Mouse (Mus musculus): ENCODE measurements around the gene Tnfrsf14. TPM values are rescaled to one million over a fixed set of nuclear protein-coding genes. Genes with fewer than 3 reads are reported as not detected.

Gene Tnfrsf14
- polyA plus RNA-seq, 1 experiment from 2014 or later, result 62.9 TPM

DNA sequence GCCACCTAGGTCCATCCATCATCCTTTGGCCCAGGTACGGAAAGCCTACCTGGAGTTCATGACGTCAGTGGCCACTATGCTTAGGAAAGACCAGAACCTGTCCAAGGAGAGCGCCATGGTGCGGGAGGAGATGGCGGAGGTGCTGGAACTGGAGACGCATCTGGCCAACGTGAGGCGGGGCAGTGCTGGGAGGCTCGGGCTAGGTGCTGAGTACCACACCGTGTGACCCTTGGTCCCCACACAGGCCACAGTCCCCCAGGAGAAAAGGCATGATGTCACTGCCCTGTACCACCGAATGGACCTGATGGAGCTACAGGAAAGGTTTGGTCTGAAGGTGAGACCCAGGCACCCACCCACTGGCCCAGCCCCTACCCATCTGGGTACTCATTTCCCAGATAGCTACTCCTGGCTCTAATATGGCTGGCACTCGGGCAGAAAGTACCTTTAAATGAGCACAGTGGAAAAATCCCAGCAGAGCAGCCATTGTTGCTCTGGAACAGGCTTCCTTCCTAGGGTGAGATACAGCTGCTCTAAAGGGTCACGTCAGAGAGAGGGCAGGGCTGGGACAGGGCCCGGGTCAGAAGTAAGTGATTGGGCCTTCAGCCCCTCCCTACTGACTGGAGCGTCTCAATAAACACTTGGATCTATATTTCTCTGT lies 40.6 kb downstream of the Tnfrsf14 start:
- peaks cover 5% of the 10 kb centered on the region for H3K4me1 ChIP-seq
- H3K36me3 ChIP-seq, result no peaks in the 10 kb centered on the region
- H3K4me3 ChIP-seq, result no peak overlapping the region
- no peak overlapping the region for H3K4me2 ChIP-seq
- 67% methylated on average over 15 of the region's 15 CpGs for WGBS (ENCODE audit: insufficient replicate concordance)
- H3K9ac ChIP-seq, result no peak overlapping the region
- no peaks in the 10 kb centered on the region for H3K9me3 ChIP-seq (replicated peaks)
- ATAC-seq, result no peak
- no peak overlapping the region for H3K27ac ChIP-seq
- H3K27me3 ChIP-seq (replicated peaks), result peaks cover 88% of the 10 kb centered on the region

GRCm38 (mm10) chr4:154886876-154887592 lies 41.3 kb downstream of the Tnfrsf14 start:
- Histone ChIP-seq H3K4me2 (no peak overlapping the region), H3K9me3 (replicated peaks) (no peaks in the 10 kb centered on the region), H3K4me1 (peaks cover 12% of the 10 kb centered on the region), H3K27ac (no peak overlapping the region), H3K9ac (peak overlapping the region; percentile 34; the same call in 1 of the 2 replicates), H3K4me3 (no peak overlapping the region), H3K36me3 (no peaks in the 10 kb centered on the region), H3K27me3 (replicated peaks) (peaks cover 84% of the 10 kb centered on the region)
- WGBS (ENCODE audit: insufficient replicate concordance), result 59% methylated on average over 13 of the region's 13 CpGs
- no peak for ATAC-seq

DNA sequence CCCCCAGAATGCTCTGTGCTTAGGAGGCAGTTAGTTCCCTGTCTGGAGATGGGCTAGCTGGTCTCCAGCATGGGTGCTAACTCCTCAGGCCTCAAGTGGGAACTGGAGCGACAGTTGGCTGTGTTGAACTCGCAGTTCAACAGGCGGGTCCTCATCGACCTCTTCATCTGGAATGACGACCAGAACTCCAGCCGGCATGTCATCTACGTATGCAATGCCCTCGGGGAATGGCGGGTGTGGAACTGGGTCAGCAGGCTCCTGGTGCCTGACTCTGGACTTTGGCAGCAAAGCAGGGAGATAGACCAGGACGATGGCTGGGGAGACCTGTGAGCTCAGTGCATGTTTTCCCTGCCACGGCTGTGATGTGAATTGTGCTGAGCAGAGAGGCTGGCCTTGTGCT lies 42.9 kb downstream of the Tnfrsf14 start:
- Histone ChIP-seq H3K9ac (no peak overlapping the region), H3K27ac (no peak overlapping the region), H3K9me3 (replicated peaks) (no peaks in the 10 kb centered on the region), H3K4me2 (no peak overlapping the region), H3K36me3 (no peaks in the 10 kb centered on the region), H3K4me1 (peaks cover 27% of the 10 kb centered on the region), H3K4me3 (no peak overlapping the region), H3K27me3 (replicated peaks) (peaks cover 68% of the 10 kb centered on the region)
- no peak for ATAC-seq
- 69% methylated on average over 11 of the region's 11 CpGs for WGBS (ENCODE audit: insufficient replicate concordance)

- WGBS (ENCODE audit: insufficient replicate concordance), result 20% methylated on average over 14 of the region's 14 CpGs
- H3K9ac ChIP-seq, result peak overlapping the region; percentile 72
Measured at GRCm38 (mm10) chr4:154882014-154882659, 46.2 kb downstream of the Tnfrsf14 start.

DNA sequence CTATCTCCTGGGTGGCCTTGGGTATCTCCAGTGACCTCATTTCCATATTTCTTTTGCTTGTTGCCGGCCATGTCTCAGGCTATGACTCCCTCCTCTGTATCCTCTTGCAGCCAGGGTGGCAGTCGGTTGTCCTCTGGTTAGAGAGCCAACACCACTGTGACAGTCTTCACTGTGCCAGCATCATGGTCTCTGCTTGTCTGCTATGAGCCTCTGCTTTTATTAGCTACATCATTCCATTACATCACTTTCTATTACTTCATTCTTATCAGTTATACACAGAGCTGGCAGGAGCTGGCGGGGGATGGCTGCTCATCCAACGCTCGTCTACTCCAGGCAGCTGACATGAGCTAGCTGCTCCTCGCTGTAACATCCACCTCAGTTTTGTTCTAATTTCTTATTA lies 47.6 kb downstream of the Tnfrsf14 start:
- no peaks in the 10 kb centered on the region for H3K9me3 ChIP-seq (replicated peaks)
- H3K36me3 ChIP-seq, result no peaks in the 10 kb centered on the region
- peaks cover 52% of the 10 kb centered on the region for H3K4me1 ChIP-seq
- peak; percentile 88 for ATAC-seq
- H3K27ac ChIP-seq, result peak overlapping the region; percentile 93
- H3K9ac ChIP-seq, result peak overlapping the region; percentile 72
- H3K27me3 ChIP-seq (replicated peaks), result peaks cover 43% of the 10 kb centered on the region
- peak overlapping the region; percentile 16 for H3K4me3 ChIP-seq
- H3K4me2 ChIP-seq, result peak overlapping the region; percentile 60
- 21% methylated on average over 6 of the region's 6 CpGs for WGBS (ENCODE audit: insufficient replicate concordance)

More at GRCm38 (mm10) chr4:154882014-154882659, 46.2 kb downstream of the Tnfrsf14 start:
- Histone ChIP-seq H3K4me2 (peak overlapping the region; percentile 60), H3K36me3 (no peaks in the 10 kb centered on the region), H3K27me3 (replicated peaks) (peaks cover 45% of the 10 kb centered on the region), H3K4me1 (peaks cover 52% of the 10 kb centered on the region), H3K9me3 (replicated peaks) (no peaks in the 10 kb centered on the region), H3K4me3 (peak overlapping the region; percentile 28), H3K27ac (peak overlapping the region; percentile 93)
- peak; percentile 62 for ATAC-seq

- H3K4me3 ChIP-seq, result peak overlapping the region; percentile 53
- peaks cover 25% of the 10 kb centered on the region for H3K27me3 ChIP-seq (replicated peaks)
- H3K27ac ChIP-seq, result peak overlapping the region; percentile 93
- ATAC-seq, result peak; percentile 77
- no peaks in the 10 kb centered on the region for H3K9me3 ChIP-seq (replicated peaks)
- H3K4me2 ChIP-seq, result peak overlapping the region; percentile 79
- H3K9ac ChIP-seq, result peak overlapping the region; percentile 68
- peaks cover 50% of the 10 kb centered on the region for H3K4me1 ChIP-seq
- 9% methylated on average over 18 of the region's 18 CpGs for WGBS (ENCODE audit: insufficient replicate concordance)
- H3K36me3 ChIP-seq, result no peaks in the 10 kb centered on the region
Measured at GRCm38 (mm10) chr4:154877864-154878548, 50.4 kb downstream of the Tnfrsf14 start.

DNA sequence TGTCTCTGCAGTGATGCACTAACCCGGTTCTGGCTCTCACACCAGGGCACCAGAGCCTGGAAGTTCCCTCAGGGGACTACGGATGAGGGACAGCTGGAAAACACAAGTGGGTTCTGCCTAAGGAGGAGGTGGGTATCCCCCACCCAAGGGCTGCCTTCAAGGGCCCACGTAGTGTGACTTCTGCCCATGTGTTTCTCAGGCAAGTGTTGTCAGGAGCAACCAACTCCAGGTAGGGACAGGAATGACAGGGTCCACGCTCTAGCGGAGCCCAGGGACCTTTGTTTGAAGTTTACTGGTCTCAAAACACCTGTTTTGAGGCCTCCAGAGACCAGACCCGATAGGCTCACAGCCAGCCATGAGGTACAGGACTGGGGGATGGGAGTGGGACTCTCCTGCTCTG lies 55.2 kb downstream of the Tnfrsf14 start:
- Histone ChIP-seq H3K4me3 (no peak overlapping the region), H3K36me3 (no peaks in the 10 kb centered on the region), H3K9ac (no peak overlapping the region), H3K27me3 (replicated peaks) (peaks cover 59% of the 10 kb centered on the region), H3K9me3 (replicated peaks) (no peaks in the 10 kb centered on the region), H3K4me1 (peaks cover 2% of the 10 kb centered on the region), H3K27ac (no peak overlapping the region), H3K4me2 (no peak overlapping the region)
- ATAC-seq, result no peak
- 62% methylated on average over 6 of the region's 6 CpGs for WGBS (ENCODE audit: insufficient replicate concordance)

Other genes starting within 250 kb of the Tnfrsf14 start
- gene Ttc34, start 91.1 kb downstream of the Tnfrsf14 start, polyA plus RNA-seq (2016; fragmentation: Nextera tagmentation; extraction: Ambion mirVana), result not detected in 2 replicates
- 1.7 and 2.5 TPM in 2 replicates for gene Mmel1, start 59.0 kb downstream of the Tnfrsf14 start, polyA plus RNA-seq (2016; fragmentation: Nextera tagmentation; extraction: Ambion mirVana)
- gene Fam213b, start 29.4 kb downstream of the Tnfrsf14 start, polyA plus RNA-seq (2016; fragmentation: Nextera tagmentation; extraction: Ambion mirVana), result 10.2 and 11.3 TPM in 2 replicates
- 0.12 TPM in 1 of 2 replicates, not detected in the other for gene Hes5, start 32.4 kb upstream of the Tnfrsf14 start, polyA plus RNA-seq (2016; fragmentation: Nextera tagmentation; extraction: Ambion mirVana)
- gene Pank4, start 35.6 kb upstream of the Tnfrsf14 start, polyA plus RNA-seq (2016; fragmentation: Nextera tagmentation; extraction: Ambion mirVana), result 33.4 and 34.0 TPM in 2 replicates
- gene Plch2, start 128.2 kb upstream of the Tnfrsf14 start, polyA plus RNA-seq (2016; fragmentation: Nextera tagmentation; extraction: Ambion mirVana), result 0.24 TPM in 1 of 2 replicates, not detected in the other
- 10.3 TPM in 2 replicates for gene Pex10, start 138.5 kb upstream of the Tnfrsf14 start, polyA plus RNA-seq (2016; fragmentation: Nextera tagmentation; extraction: Ambion mirVana)
- 107 and 109 TPM in 2 replicates for gene Rer1, start 157.8 kb upstream of the Tnfrsf14 start, polyA plus RNA-seq (2016; fragmentation: Nextera tagmentation; extraction: Ambion mirVana)
- 2.0 and 2.1 TPM in 2 replicates for gene Morn1, start 158.0 kb upstream of the Tnfrsf14 start, polyA plus RNA-seq (2016; fragmentation: Nextera tagmentation; extraction: Ambion mirVana)